Mouse (Mus musculus) kidney, adult 2 months (tissue): ENCODE measurements at regions not wholly inside any gene's neighbourhood (a gene's known extent, or its start where the extent isn't known, plus 50 kb on each side); places are given as distances from the start of the nearest gene placed in this dataset.
A peak's percentile ranks its signal among the peaks of the same experiment; 100 is the strongest.

Source experiments
- DNase-seq: peaks from one replicate; pipeline ENCODE4 v3.0.0; 2021
- H3K27ac ChIP-seq: fragments of 200-500 bp; 2 replicates; pipeline ENCODE4 v1.5.1; 2012; ENCODE audit warnings: low read depth, low read length, control low read depth, inconsistent platforms; ENCODE audit not compliant: insufficient read depth
- H3K27me3 ChIP-seq: fragments of 200-500 bp; replicated peaks from 2 replicates; pipeline ENCODE4 v1.6.1; 2012; ENCODE audit warnings: mild to moderate bottlenecking, moderate library complexity, low read length, inconsistent platforms; ENCODE audit not compliant: control insufficient read depth, insufficient read depth
- H3K36me3 ChIP-seq: fragments of 200-500 bp; 2 replicates; pipeline ENCODE4 v1.6.1; 2012; ENCODE audit warnings: mild to moderate bottlenecking, moderate library complexity, low read length, inconsistent platforms; ENCODE audit not compliant: control insufficient read depth, insufficient read depth
- H3K4me1 ChIP-seq: fragments of 200-500 bp; 2 replicates; pipeline ENCODE4 v1.6.1; 2011; ENCODE audit warnings: low read length; ENCODE audit not compliant: control insufficient read depth, insufficient read depth
- H3K4me3 ChIP-seq: fragments of 200-500 bp; 2 replicates; pipeline ENCODE4 v1.5.1; 2011; ENCODE audit warnings: mild to moderate bottlenecking, low read depth, low read length, control low read depth; ENCODE audit not compliant: insufficient read depth
- CTCF ChIP-seq: fragments of 200-500 bp; conservative IDR thresholded peaks from 2 replicates; pipeline ENCODE4 v1.5.1; 2011; ENCODE audit warnings: low read depth, mild to moderate bottlenecking, control low read depth, low read length, moderate library complexity, mixed read lengths; ENCODE audit not compliant: insufficient read depth, insufficient read length
- POLR2A ChIP-seq: fragments of 200-500 bp; IDR thresholded peaks from one replicate; pipeline ENCODE4 v1.6.1; 2011; ENCODE audit warnings: low read depth, low read length, control low read depth
- WGBS: fragments of 180-500 bp; shearing (Covaris S2); methylation state at CpG from one replicate; pipeline ENCODE4 v1.1.7; 2018; 5-methylcytosine and 5-hydroxymethylcytosine counted together

- H3K36me3 ChIP-seq: no peaks in the 10 kb centered on the region
- 23% methylated on average over 20 of the region's 20 CpGs for WGBS
- TF ChIP-seq POLR2A (no peak), CTCF (no peak)
- H3K27ac ChIP-seq: no peak overlapping the region
- H3K4me3 ChIP-seq: no peak overlapping the region
- DNase-seq: peak; percentile 12
- no peaks in the 10 kb centered on the region for H3K27me3 ChIP-seq
- H3K4me1 ChIP-seq: 0 out of 2 replicates have a peak, but pooled peaks cover 2% of the 10 kb centered on the region
These were observed 69.6 kb upstream of the Ephb1 start for GRCm38 (mm10) chr9:102423919-102424671.

- 53% methylated on average over 9 of the region's 9 CpGs for WGBS
- Histone ChIP-seq H3K27me3 (no peaks in the 10 kb centered on the region), H3K4me3 (no peak overlapping the region), H3K4me1 (0 out of 2 replicates have a peak, but pooled peaks cover 2% of the 10 kb centered on the region), H3K27ac (no peak overlapping the region), H3K36me3 (no peaks in the 10 kb centered on the region)
- DNase-seq: no peak
- no peak for TF ChIP-seq CTCF
These were observed 69.0 kb upstream of the Ephb1 start for GRCm38 (mm10) chr9:102423465-102423918.

GRCm38 (mm10) chr9:102421826-102422225 lies 67.3 kb upstream of the Ephb1 start:
- no peak overlapping the region for H3K4me3 ChIP-seq
- no peak for TF ChIP-seq CTCF
- no peak for TF ChIP-seq POLR2A
- H3K36me3 ChIP-seq: no peaks in the 10 kb centered on the region
- WGBS: 85% methylated on average over 3 of the region's 3 CpGs
- DNase-seq: no peak
- no peaks in the 10 kb centered on the region for H3K27me3 ChIP-seq
- H3K27ac ChIP-seq: no peak overlapping the region
- H3K4me1 ChIP-seq: 0 out of 2 replicates have a peak, but pooled peaks cover 2% of the 10 kb centered on the region

GRCm38 (mm10) chr9:102420196-102420595 lies 65.7 kb upstream of the Ephb1 start:
- Histone ChIP-seq H3K27ac (no peak overlapping the region), H3K27me3 (no peaks in the 10 kb centered on the region), H3K4me1 (0 out of 2 replicates have a peak, but pooled peaks cover 2% of the 10 kb centered on the region), H3K4me3 (no peak overlapping the region), H3K36me3 (no peaks in the 10 kb centered on the region)
- WGBS: 45% methylated on average over 12 of the region's 12 CpGs
- TF ChIP-seq POLR2A: no peak
- no peak for DNase-seq

- Histone ChIP-seq H3K4me1 (no peaks in the 10 kb centered on the region), H3K27me3 (no peaks in the 10 kb centered on the region), H3K36me3 (no peaks in the 10 kb centered on the region), H3K4me3 (no peak overlapping the region), H3K27ac (no peak overlapping the region)
- no peak for DNase-seq
- TF ChIP-seq POLR2A: no peak
- no peak for TF ChIP-seq CTCF
- 59% methylated on average over 2 of the region's 2 CpGs for WGBS
These were observed 59.1 kb upstream of the Ephb1 start for GRCm38 (mm10) chr9:102413631-102414030.

- no peaks in the 10 kb centered on the region for H3K27me3 ChIP-seq
- TF ChIP-seq CTCF (no peak), POLR2A (no peak)
- no peak overlapping the region for H3K27ac ChIP-seq
- no peak overlapping the region for H3K4me3 ChIP-seq
- no peaks in the 10 kb centered on the region for H3K36me3 ChIP-seq
- WGBS: 95% methylated on average over 10 of the region's 10 CpGs
- DNase-seq: no peak
- H3K4me1 ChIP-seq: no peaks in the 10 kb centered on the region; the same call in 1 of the 2 replicates
These were observed 56.2 kb upstream of the Ephb1 start for GRCm38 (mm10) chr9:102410666-102411065.

- DNase-seq: peak; percentile 78
- Histone ChIP-seq H3K36me3 (no peaks in the 10 kb centered on the region), H3K4me3 (no peak overlapping the region), H3K4me1 (peaks cover 3% of the 10 kb centered on the region; the same call in 1 of the 2 replicates), H3K27me3 (no peaks in the 10 kb centered on the region), H3K27ac (no peak overlapping the region)
- 41% methylated on average over 8 of the region's 8 CpGs for WGBS
- TF ChIP-seq CTCF: no peak
- TF ChIP-seq POLR2A: no peak
These were observed 51.5 kb upstream of the Ephb1 start for GRCm38 (mm10) chr9:102406017-102406416.
